Mouse (Mus musculus) adipose tissue, adult 10 weeks (tissue): Measurements from ENCODE around the gene Chfr. TPM values are rescaled to one million over a fixed set of nuclear protein-coding genes. Genes with fewer than 3 reads are reported as not detected.

ENCODE experiments used
- polyA plus RNA-seq: library from polyadenylated mRNA; stranded (reverse); fragments of 350-450 nt; fragmentation: Illumina TruSeq; extraction: RNeasy Lipid Tissue Mini Kit (QIAGEN cat#74804); gene quantifications from one replicate; pipeline ENCODE4 v1.2.3, GENCODE M21; 2014; ENCODE audit warnings: low read depth, low replicate concordance

Gene Chfr
- polyA plus RNA-seq, result 30.0 TPM

DNA sequence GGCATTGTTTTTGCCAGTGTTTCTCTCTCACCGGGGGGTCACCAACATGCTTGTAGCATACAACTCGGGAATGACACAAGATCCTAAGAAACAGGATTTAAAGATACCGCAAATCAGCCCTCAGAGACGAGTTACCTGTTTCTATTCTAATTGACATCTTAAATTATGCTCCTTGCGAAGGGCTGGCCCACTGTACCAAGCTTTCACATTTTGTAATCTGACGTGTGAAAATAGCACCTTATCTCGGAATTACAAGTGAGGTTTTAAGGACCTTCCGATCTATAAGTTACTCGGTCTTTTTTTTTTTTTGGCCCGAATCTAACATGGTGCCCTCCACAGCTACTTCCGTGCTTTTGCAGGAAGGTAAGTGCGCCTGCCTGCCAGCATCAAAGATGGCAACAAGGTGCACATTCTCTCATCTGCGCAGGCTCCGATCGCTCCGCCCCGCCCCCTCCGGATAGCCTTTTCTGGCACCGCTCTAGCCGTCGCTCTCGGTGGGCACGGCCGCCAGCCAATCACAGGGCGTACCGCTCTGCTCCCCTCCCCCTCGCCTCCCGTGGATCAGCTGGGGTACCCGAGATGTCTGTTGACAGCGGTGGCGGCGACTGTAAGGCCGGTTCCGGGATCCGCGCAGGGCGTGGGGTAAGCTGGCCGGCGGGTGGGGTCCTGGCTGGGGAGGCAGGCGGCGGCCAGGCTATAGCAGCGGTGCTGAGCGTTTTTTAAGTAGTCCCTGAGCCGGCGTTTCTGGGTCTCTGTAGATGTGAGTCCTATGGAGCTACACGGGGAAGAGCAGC lies at the start of gene Chfr:
Gene Chfr, plus strand, starts transcription at position 550 of the 794 bp plus-strand sequence.

DNA sequence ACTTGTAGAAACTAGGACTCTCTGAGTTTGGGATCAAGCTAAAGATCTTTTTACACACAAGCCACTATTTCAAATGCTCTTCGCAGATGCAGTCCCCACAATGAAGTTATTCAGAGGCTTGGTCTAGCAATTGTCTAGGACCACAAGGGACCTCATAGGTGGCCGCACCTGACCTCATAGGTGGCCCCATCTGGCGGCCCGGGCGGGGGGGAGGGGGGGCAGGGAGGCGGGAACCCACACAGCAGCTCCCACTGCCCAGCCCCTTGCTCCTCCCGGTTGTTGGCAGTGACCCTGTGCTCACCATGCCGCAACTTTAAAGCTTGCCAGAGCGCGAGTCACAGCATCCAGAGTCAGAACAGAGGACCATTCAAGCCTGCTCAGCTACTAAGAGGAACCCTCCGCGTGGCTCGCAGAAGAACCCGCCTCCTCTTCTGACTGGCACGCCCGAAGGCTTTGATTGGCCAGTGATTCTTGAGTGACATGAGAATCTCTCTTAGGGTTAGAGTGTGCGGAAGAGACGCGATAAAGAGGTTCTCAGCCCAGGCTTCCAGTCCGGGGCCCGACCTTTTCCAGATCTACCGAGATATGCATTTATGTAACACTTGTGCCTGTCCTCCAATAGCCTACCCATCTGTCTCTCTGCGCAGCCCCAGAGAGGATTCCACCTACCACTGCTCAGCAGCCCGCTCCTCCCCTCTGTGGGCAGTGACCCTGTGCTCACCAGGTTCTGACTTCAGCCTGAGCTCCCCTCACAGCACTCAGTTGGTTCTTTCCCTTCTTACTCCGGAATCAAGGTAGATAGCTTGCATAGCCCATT lies 41.4 kb upstream of the Chfr start, which contains the start of gene Gm35315:
Gene Gm35315, minus strand, starts transcription at position 391 of the 817 bp plus-strand sequence.

DNA sequence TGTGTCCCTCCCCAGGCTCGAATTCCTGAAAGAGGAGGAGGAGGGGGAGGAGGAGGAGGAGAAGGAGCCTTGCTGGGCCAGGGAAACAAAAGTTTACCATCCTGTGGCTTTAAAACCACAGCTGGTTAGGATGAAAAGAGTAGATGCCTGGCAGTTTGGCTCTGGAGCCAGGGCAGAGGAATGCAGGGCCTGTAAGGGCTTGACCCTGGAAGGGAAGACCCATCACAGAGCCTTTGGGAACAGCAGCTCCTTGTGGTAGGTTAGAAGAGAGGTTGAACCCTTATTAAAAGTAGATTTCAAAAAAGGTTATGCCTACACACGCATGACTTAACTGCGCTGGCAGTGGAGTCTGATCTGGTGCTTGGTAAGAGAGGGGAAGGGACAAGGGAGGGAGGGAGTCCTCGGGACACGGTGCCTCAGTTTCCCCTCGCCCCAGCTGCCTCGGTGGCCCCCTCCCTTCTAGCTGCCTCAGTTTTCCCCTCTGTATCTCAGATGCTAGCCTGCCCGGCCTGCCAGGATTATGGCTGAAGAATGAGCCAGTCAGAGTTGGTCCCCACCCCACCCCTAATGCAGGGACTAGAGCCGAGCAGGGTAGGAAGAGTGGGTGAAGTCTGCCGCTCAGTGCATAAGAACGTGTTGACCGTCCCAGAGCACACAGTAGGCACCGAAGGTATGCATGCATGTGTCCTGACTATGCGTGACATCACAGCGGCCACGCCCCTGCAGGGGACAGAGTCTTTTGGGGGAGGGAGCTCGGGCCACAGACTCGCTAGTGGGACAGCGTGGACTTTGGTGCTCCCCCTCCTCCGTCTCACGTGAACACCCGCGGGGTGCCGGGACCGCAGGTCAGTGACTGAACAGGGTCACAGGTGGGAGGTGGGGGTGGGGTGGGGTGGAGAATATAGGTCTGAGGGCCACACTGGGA lies 35.7 kb upstream of the Chfr start, which contains the start of gene Plcxd1:
Gene Plcxd1, plus strand, starts transcription at position 314 of the 925 bp plus-strand sequence.

DNA sequence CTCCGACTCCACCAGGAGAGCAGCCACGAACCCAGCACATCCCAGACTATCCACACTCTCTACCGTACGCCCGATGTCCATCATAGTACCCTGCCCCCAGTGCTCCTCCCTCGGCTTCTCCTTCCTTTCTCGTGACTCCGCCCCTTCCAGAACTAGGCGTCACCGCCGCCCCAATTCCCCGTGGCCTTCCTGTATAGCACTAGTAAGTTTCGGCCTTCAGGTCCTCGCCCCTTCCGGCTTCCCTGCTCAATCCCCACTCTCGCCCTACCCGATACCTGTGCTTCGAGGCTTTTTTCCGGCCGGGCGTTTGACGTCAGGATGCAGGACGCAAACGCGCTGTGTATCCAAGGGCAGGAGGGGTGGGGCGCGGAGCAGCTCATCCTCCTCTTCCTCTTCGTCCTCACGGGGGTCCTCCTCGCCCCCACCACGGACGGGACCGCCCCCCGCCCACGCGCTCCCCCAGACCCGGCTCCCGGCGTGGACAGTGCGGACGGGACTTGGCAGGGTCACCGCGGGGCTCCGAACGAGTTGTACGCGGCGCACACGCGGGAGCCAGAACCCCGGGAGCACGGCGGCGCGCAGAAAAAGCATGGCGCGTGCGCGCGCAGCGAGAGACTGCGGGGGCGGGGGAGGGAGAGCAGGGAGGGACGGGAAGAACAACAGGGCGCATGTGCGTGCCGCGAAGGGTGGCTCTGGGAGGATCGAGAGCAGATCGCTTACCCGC lies 27.9 kb upstream of the Chfr start, which contains the start of gene Gtpbp6:
Gene Gtpbp6, minus strand, starts transcription at position 617 of the 724 bp plus-strand sequence.

DNA sequence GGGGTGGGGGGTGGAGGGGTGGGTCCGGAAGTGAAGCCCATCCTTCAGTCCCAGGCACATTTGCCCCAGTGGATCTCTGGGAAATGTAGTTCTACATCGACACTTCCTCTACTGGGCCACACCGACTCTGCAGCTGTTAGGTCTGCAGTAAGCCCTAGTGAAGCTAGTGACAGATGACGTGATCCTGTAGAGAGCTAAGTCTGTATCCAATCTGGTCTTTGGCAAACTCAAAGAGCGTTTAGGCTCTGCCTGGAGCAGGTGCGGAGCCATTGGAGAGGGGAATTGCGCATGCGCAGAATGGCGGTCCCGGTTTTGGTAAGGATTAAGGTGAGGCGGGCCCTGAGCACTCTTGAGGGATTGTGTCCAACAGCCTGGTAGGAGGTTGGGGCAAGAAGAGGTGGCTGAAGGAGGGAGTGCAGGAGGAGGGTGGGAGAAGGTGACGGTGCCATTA lies 25.6 kb upstream of the Chfr start, which contains the start of gene Zfp605:
Gene Zfp605, plus strand, starts transcription at position 102 of the 451 bp plus-strand sequence.

DNA sequence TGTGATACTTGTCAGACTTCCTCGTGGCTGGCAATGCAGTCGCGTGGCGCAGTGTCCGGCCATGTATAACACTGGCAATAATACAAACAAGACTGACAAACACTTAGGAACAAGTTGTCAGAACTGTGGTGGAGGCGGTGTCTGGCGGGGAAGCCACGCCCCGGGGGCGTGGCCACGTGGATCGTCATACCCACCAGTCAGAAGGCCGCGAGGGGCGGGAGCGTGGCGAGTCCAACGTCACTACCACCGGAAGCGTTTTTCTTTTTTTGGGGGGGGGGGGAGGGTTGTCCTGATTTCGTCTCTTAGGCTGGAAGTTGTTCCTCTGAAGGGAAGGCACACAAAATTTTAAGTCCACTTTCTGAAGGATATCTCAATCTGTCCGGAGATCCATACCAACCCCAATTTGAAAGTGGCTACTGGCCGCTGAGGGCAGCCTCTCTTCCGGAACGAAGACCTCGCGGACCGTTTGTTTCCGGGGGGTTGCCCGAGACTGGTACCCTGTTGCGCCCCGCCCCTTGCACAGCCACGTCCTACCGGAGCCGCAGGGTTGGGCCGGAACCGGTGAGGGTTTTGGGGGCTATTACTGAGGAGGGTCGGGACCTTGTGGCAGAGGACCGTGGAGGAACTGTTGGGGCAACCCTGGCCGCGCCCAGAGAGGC lies 40.8 kb downstream of the Chfr start, which contains the start of gene Golga3:
Gene Golga3, plus strand, starts transcription at position 340 of the 659 bp plus-strand sequence.

Other genes with a start within 250 kb of the Chfr start
- gene Gm15446, start 212.4 kb upstream of the Chfr start, polyA plus RNA-seq, result 12.3 TPM
- gene Zfp932, start 139.3 kb upstream of the Chfr start, polyA plus RNA-seq, result 34.7 TPM
- 2.5 TPM for gene Gm17655, start 63.3 kb upstream of the Chfr start, polyA plus RNA-seq
- 1.4 TPM for gene Gm35315, start 41.4 kb upstream of the Chfr start, polyA plus RNA-seq
- gene Plcxd1, start 35.9 kb upstream of the Chfr start, polyA plus RNA-seq, result 3.5 TPM
- gene Gtpbp6, start 27.6 kb upstream of the Chfr start, polyA plus RNA-seq, result 23.2 TPM
- gene Zfp605, start 25.8 kb upstream of the Chfr start, polyA plus RNA-seq, result 5.6 TPM
- 20.7 TPM for gene Golga3, start 40.9 kb downstream of the Chfr start, polyA plus RNA-seq
- gene Ankle2, start 95.2 kb downstream of the Chfr start, polyA plus RNA-seq, result 20.8 TPM
- 27.7 TPM for gene Pgam5, start 134.1 kb downstream of the Chfr start, polyA plus RNA-seq
- gene Pxmp2, start 150.3 kb downstream of the Chfr start, polyA plus RNA-seq, result 49.1 TPM
- 4.7 TPM for gene Pole, start 150.5 kb downstream of the Chfr start, polyA plus RNA-seq
- 37.7 TPM for gene P2rx2, start 207.4 kb downstream of the Chfr start, polyA plus RNA-seq
- gene Lrcol1, start 208.9 kb downstream of the Chfr start, polyA plus RNA-seq, result 279 TPM